Mouse (Mus musculus) midbrain, embryonic 11.5 days (tissue): Measurements from ENCODE around the gene Angpt4. TPM values are rescaled to one million over a fixed set of nuclear protein-coding genes. Genes with fewer than 3 reads are reported as not detected.
A peak's percentile ranks its signal among the peaks of the same experiment; 100 is the strongest.

Experiments used
- ATAC-seq: fragments of 200-750 bp; cut with Nextera tagmentation; 2 replicates; pipeline ENCODE4 v1.8.0; 2017; ENCODE audit warnings: moderate TSS enrichment, moderate library complexity; ENCODE audit not compliant: low FRiP score
- DNase-seq: peaks from one replicate; pipeline ENCODE4 v3.0.0; 2015; ENCODE audit warnings: low spot score; ENCODE audit errors: missing footprints
- H3K27ac ChIP-seq: fragments of 300-500 bp; sonication (generic); 2 replicates; pipeline ENCODE4 v1.5.1; 2014; ENCODE audit warnings: low read depth, low read length
- H3K27me3 ChIP-seq: fragments of 300-500 bp; sonication (generic); 2 replicates; pipeline ENCODE4 v1.6.1; 2014; ENCODE audit warnings: mild to moderate bottlenecking, low read length, moderate library complexity, mixed read lengths; ENCODE audit not compliant: control insufficient read depth, insufficient read depth
- H3K36me3 ChIP-seq: fragments of 300-500 bp; sonication (generic); 2 replicates; pipeline ENCODE4 v1.6.1; 2014; ENCODE audit warnings: mild to moderate bottlenecking, low read length, moderate library complexity, mixed read lengths; ENCODE audit not compliant: control insufficient read depth, insufficient read depth
- H3K4me1 ChIP-seq: fragments of 300-500 bp; sonication (generic); 2 replicates; pipeline ENCODE4 v1.6.1; 2014; ENCODE audit warnings: low read length; ENCODE audit not compliant: control insufficient read depth, insufficient read depth
- H3K4me2 ChIP-seq: fragments of 300-500 bp; sonication (generic); 2 replicates; pipeline ENCODE4 v1.6.1; 2014; ENCODE audit warnings: mild to moderate bottlenecking, moderate library complexity
- H3K4me3 ChIP-seq: fragments of 300-500 bp; sonication (generic); 2 replicates; pipeline ENCODE4 v1.5.1; 2014; ENCODE audit warnings: low read depth, low read length
- H3K9ac ChIP-seq: fragments of 300-500 bp; sonication (generic); 2 replicates; pipeline ENCODE4 v1.6.1; 2014; ENCODE audit warnings: low read length
- H3K9me3 ChIP-seq: fragments of 300-500 bp; sonication (generic); 2 replicates; pipeline ENCODE4 v1.6.1; 2016; ENCODE audit warnings: low read length; ENCODE audit not compliant: control insufficient read depth
- WGBS: fragments of 180-500 bp; shearing (Covaris S2); extraction: QIAGEN DNeasy Blood & Tissue Kit; methylation state at CpG from one replicate; pipeline ENCODE4 v1.1.7; 2014; 5-methylcytosine and 5-hydroxymethylcytosine counted together
- polyA plus RNA-seq: library from polyadenylated mRNA; unstranded; fragments of >200 nt; fragmentation: Nextera tagmentation; extraction: Ambion mirVana; gene quantifications from 2 replicates; pipeline ENCODE4 v1.2.1, GENCODE M21; 2014

Gene Angpt4
- polyA plus RNA-seq, 1 experiment from 2014 or later: 0.12 TPM

DNA sequence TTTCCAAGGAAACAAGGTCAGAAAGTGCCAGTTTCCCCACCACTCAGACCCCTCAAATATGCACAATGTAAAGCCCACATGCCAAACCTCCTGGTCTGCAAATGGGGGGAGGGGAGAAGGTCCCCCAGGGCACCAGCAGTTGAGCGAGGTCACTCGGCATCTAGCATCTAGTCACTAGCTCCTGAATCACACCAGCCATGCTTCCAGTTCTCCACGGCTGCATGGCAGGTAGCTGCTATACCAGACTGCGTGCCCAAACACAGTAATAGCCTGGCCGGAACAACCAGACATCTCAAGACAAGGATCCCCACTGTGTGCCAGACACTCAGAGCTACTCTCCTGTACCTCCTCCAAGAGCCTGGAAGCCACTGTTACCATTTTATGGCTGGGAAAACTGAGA is 60.7 kb downstream of the Angpt4 start:
- peaks cover 6% of the 10 kb centered on the region for H3K36me3 ChIP-seq
- whole genome bisulfite sequencing: 85% methylated on average over 5 of the region's 5 CpGs
- no peak for ATAC-seq
- H3K4me2 ChIP-seq: peak overlapping the region; percentile 72; the same call in 1 of the 2 replicates
- no peak overlapping the region for H3K4me3 ChIP-seq
- peak overlapping the region; percentile 5; the same call in 1 of the 2 replicates for H3K9ac ChIP-seq
- peaks cover 75% of the 10 kb centered on the region for H3K4me1 ChIP-seq
- DNase-seq: no peak
- no peaks in the 10 kb centered on the region for H3K9me3 ChIP-seq
- no peak overlapping the region for H3K27ac ChIP-seq
- no peaks in the 10 kb centered on the region for H3K27me3 ChIP-seq

DNA sequence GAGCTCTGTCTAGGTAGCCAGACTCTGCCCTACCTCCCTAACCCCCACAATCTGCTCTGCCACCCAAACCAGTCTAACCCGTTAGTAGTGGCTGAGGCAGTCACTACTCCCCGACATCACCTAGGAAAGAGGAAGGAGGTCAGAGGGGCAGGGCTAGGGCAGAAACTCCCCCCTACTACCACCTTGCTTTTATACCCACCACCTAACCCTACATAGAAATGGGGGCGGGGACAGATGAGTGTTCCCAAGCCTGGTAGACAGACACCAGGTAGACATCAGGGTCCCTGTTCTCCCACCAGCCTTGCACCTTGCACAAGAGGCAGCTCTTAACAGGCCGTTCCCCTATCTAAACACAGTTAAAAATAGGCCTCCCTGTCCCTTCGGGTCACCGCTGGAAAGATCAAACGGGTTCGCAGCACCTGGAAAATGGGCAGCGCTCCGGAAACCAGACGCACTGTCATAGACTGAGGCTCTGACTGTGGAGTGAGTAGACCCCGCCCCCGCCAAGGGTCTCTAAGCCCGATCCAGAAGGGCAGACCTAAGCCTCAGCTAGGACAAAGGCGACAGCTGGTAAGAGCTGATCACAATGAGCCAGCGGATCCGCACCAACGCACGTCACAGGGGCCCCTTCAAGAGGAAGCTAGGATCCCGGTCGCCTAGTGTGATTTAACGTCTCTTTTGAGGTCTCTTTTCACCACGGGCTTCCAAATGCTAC is 62.0 kb downstream of the Angpt4 start:
- peak; percentile 97 for DNase-seq
- H3K27me3 ChIP-seq: no peaks in the 10 kb centered on the region
- WGBS: 7% methylated on average over 23 of the region's 23 CpGs
- H3K4me3 ChIP-seq: peak overlapping the region; percentile 36
- peak; percentile 87 for ATAC-seq
- H3K36me3 ChIP-seq: peaks cover 6% of the 10 kb centered on the region
- no peaks in the 10 kb centered on the region for H3K9me3 ChIP-seq
- peaks cover 73% of the 10 kb centered on the region for H3K4me1 ChIP-seq
- peak overlapping the region; percentile 65 for H3K9ac ChIP-seq
- peak overlapping the region; percentile 60 for H3K4me2 ChIP-seq
- H3K27ac ChIP-seq: peak overlapping the region; percentile 93

- Histone ChIP-seq H3K4me2 (peak overlapping the region; percentile 60), H3K4me3 (peak overlapping the region; percentile 36), H3K9ac (peak overlapping the region; percentile 65), H3K36me3 (peaks cover 6% of the 10 kb centered on the region), H3K27me3 (no peaks in the 10 kb centered on the region), H3K27ac (peak overlapping the region; percentile 93), H3K9me3 (no peaks in the 10 kb centered on the region), H3K4me1 (peaks cover 73% of the 10 kb centered on the region)
- DNase-seq (peak; percentile 88), ATAC-seq (peak; percentile 28)
- WGBS: 2% methylated on average over 36 of the region's 36 CpGs
These were observed 62.9 kb downstream of the Angpt4 start for GRCm38 (mm10) chr2:151973595-151974562.

DNA sequence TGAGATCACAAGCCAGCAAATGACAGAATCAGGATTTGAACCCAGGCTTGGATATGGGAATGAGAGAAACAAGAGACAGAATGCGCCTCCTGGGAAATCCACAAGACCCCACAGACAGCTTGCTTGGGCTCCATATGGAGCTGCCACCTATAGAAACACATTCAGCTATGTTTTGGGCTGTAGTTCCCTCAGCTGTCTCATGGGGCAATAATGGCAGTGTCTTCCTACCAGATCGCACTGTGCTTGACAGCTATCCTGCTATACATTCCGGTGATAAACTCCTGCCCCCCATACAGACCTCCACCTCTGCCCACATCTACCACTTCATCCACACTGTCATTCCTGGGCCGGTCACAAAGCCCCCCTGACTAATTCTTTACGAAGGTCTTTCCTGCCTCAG is 64.3 kb downstream of the Angpt4 start:
- no peak for DNase-seq
- 84% methylated on average over 5 of the region's 5 CpGs for WGBS
- H3K27ac ChIP-seq: no peak overlapping the region

DNA sequence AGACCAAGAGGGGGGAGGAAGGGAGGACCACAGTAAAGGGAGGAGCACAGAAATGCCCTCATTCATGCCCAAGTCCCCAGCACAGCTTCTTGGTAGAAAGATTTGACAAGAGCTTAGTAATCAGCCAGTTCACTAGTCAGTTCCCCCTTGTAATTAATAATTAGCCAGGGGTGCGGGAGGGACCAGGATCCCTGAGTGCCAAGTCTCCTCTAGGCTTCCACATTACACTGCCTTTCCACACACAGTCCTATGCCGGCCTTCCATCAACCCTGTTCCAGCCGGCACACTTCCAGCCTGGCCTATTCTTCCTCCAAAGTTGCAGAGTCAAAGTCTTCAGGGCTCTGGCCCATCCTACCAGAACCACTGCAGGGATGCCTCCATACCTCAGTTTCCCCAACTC is 65.1 kb downstream of the Angpt4 start:
- Histone ChIP-seq H3K9ac (no peak overlapping the region), H3K4me1 (peaks cover 67% of the 10 kb centered on the region), H3K4me3 (no peak overlapping the region)

More for the DNA sequence above, 64.3 kb downstream of the Angpt4 start:
- H3K9ac ChIP-seq: no peak overlapping the region
- ATAC-seq: no peak
- H3K4me1 ChIP-seq: peaks cover 68% of the 10 kb centered on the region
- H3K9me3 ChIP-seq: no peaks in the 10 kb centered on the region
- H3K27me3 ChIP-seq: no peaks in the 10 kb centered on the region
- no peaks in the 10 kb centered on the region for H3K36me3 ChIP-seq
- H3K4me3 ChIP-seq: no peak overlapping the region
- no peak overlapping the region for H3K4me2 ChIP-seq

DNA sequence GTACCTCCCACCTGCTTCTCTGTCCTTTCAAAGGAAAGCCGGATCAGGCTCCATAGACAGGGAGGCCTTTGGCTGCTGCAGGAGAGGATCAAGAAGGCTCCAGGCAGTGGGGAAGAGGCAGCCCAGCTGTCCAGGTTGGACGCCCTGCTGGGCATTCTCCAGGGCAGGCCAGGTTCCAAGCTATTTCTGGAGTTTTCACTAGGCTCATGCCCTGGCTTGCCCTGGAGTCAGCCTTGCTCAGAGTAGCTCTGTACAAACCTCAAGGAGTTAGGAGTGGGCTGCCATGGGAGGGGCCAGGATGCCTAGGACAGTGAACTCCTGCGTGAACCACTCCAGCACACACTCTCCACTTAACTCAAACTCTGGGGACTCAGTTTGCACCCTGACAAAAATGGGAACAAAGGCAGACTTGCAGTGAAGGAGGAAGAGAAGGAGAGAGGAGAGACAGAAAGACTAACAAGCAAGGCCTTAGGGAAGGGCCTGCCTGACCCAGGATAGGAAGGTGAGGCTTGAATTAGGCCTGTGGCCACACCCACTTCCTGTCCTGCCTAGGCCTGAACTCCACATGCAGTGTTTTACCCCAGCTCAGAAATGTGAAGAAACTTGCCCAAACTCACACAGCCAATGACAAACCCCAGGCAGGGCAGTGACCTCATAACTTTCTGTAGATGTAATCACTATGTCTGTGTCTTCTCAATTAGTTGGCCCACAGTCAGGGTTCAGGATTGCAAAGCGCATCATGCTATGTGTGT is 66.9 kb downstream of the Angpt4 start:
- ATAC-seq: no peak
- Histone ChIP-seq H3K4me3 (no peak overlapping the region), H3K9me3 (no peaks in the 10 kb centered on the region), H3K4me1 (peaks cover 51% of the 10 kb centered on the region), H3K27me3 (no peaks in the 10 kb centered on the region), H3K36me3 (no peaks in the 10 kb centered on the region), H3K27ac (no peak overlapping the region; the same call in 1 of the 2 replicates), H3K9ac (peak overlapping the region; percentile 36), H3K4me2 (no peak overlapping the region; the same call in 1 of the 2 replicates)
- no peak for DNase-seq
- WGBS: 85% methylated on average over 4 of the region's 4 CpGs

More for the DNA sequence above, 65.1 kb downstream of the Angpt4 start:
- Histone ChIP-seq H3K27me3 (no peaks in the 10 kb centered on the region), H3K4me2 (no peak overlapping the region), H3K27ac (no peak overlapping the region), H3K36me3 (no peaks in the 10 kb centered on the region), H3K9me3 (no peaks in the 10 kb centered on the region)
- DNase-seq: no peak
- 89% methylated on average over 3 of the region's 3 CpGs for WGBS
- ATAC-seq: no peak

- Histone ChIP-seq H3K4me2 (peak overlapping the region; percentile 76), H3K27me3 (no peaks in the 10 kb centered on the region), H3K4me3 (peak overlapping the region; percentile 65), H3K4me1 (peaks cover 46% of the 10 kb centered on the region), H3K27ac (no peak overlapping the region; the same call in 1 of the 2 replicates), H3K9me3 (no peaks in the 10 kb centered on the region), H3K36me3 (no peaks in the 10 kb centered on the region), H3K9ac (peak overlapping the region; percentile 36)
- 76% methylated on average over 6 of the region's 6 CpGs for WGBS
- no peak for DNase-seq
- ATAC-seq: no peak
These were observed 67.5 kb downstream of the Angpt4 start for GRCm38 (mm10) chr2:151978494-151978893.

DNA sequence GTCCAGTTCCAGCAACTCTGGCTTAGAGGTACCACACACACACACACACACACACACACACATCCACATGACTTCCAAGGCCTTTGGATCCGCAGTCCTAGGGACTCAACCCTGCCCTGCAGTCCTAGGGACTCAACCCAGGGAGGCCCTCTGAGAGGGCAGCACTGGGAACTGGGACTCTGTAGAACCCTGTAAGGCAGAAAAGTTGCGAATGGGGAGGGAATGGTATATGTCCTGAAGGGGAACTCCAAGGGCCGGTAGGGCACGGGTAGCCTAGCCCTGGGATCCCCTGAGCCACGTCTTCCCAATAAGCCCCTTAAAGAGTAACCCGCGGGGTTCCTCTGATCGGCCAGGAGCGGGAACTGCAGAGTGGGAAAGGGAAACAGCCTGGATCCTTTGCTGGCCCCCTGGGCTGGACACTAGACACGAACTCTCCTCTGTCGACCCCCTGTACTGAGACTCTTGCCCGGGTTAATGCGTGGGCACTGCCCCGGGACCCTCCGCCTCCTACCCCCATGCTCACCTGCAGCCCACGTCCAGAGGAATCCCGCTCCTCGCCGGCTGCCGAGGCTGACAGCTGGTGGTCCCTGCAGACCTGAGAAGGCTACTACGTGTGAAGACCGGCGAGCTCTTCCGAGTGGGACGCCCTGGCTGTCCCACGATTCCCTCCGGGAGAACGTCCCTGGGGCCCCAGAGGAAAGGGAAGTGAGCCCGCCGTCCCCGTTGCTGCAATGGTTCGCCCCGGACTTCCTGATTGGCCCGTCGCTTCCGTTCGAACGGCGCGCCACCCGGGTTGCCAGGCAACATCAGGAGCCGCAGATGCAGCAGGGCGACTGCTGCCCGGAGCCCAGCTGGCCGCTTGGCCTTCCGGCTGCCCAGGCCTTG is 68.7 kb downstream of the Angpt4 start, which contains the start of gene Fam110a:
TSS of gene Fam110a (minus strand) at position 750 of the 885 bp plus-strand sequence.
- ATAC-seq (peak; percentile 92), DNase-seq (peak; percentile 98)
- H3K4me2 ChIP-seq: peak within 1 kb of the TSS; percentile 76
- under 1% methylated on average over 46 of the region's 46 CpGs for WGBS
- peaks cover 35% of the 10 kb centered on the region for H3K4me1 ChIP-seq
- peak within 1 kb of the TSS; percentile 92 for H3K9ac ChIP-seq
- H3K4me3 ChIP-seq: peak within 1 kb of the TSS; percentile 65
- H3K27ac ChIP-seq: peak within 1 kb of the TSS; percentile 85
- H3K36me3 ChIP-seq: no peaks in the 10 kb centered on the region
- no peaks in the 10 kb centered on the region for H3K9me3 ChIP-seq
- no peaks in the 10 kb centered on the region for H3K27me3 ChIP-seq
